Mouse (Mus musculus): ENCODE results near the gene Pop7.

Gene Pop7

GRCm38 (mm10) chr5:137501709-137502666, at the start of gene Pop7:
TSS of gene Pop7 (minus strand) at chr5:137502518.
- DNase-seq = peak; percentile 99 to 100

- DNase-seq = peak in 1 of 2 experiments; percentile 61
Measured at GRCm38 (mm10) chr5:137551119-137551518, 48.8 kb upstream of the Pop7 start.

- no peak for DNase-seq
Measured at GRCm38 (mm10) chr5:137549840-137550239, 47.5 kb upstream of the Pop7 start.

- DNase-seq = no peak
Measured at GRCm38 (mm10) chr5:137545596-137545995, 43.3 kb upstream of the Pop7 start.

GRCm38 (mm10) chr5:137544926-137545325, 42.6 kb upstream of the Pop7 start:
- DNase-seq = no peak

GRCm38 (mm10) chr5:137541768-137542540, 39.6 kb upstream of the Pop7 start:
- DNase-seq = peak; percentile 75 to 81

- peak in 1 of 2 experiments; percentile 2 for DNase-seq
Measured at GRCm38 (mm10) chr5:137540991-137541390, 38.7 kb upstream of the Pop7 start.

- DNase-seq = peak; percentile 79 to 82
Measured at GRCm38 (mm10) chr5:137539291-137539801, 37.0 kb upstream of the Pop7 start.

GRCm38 (mm10) chr5:137537461-137537860, 35.1 kb upstream of the Pop7 start:
- peak in 1 of 2 experiments; percentile 6 for DNase-seq

GRCm38 (mm10) chr5:137535318-137535717, 33.0 kb upstream of the Pop7 start:
- no peak for DNase-seq

- DNase-seq = peak in 1 of 2 experiments; percentile 6
Measured at GRCm38 (mm10) chr5:137534762-137535161, 32.4 kb upstream of the Pop7 start.

GRCm38 (mm10) chr5:137533117-137533827, 31.0 kb upstream of the Pop7 start, which contains the start of the genes Epo and Gnb2:
TSS of gene Epo (minus strand) at chr5:137533242.
TSS of gene Gnb2 (minus strand) at chr5:137533510.
- peak; percentile 97 to 99 for DNase-seq

GRCm38 (mm10) chr5:137532808-137533116, 30.4 kb upstream of the Pop7 start:
- no peak for DNase-seq

GRCm38 (mm10) chr5:137532131-137532807, 30.0 kb upstream of the Pop7 start:
- peak; percentile 49 to 57 for DNase-seq

- peak; percentile 67 to 79 for DNase-seq
Measured at GRCm38 (mm10) chr5:137531414-137532130, 29.3 kb upstream of the Pop7 start.

GRCm38 (mm10) chr5:137530588-137531413, 28.5 kb upstream of the Pop7 start:
- DNase-seq = peak; percentile 63 to 79

GRCm38 (mm10) chr5:137530075-137530474, 27.8 kb upstream of the Pop7 start:
- DNase-seq = peak in 1 of 2 experiments; percentile 26

GRCm38 (mm10) chr5:137529221-137529995, 27.1 kb upstream of the Pop7 start:
- peak in 1 of 2 experiments; percentile 57 for DNase-seq

- DNase-seq = peak in 1 of 2 experiments; percentile 46
Measured at GRCm38 (mm10) chr5:137528247-137528968, 26.1 kb upstream of the Pop7 start.
